Mouse (Mus musculus) lung, embryonic 15.5 days (tissue): ENCODE data around the gene Frmd4a. TPM values are rescaled to one million over a fixed set of nuclear protein-coding genes. Genes with fewer than 3 reads are reported as not detected.
A peak's percentile ranks its signal among the peaks of the same experiment; 100 is the strongest.
"Not testable (repeated sequence)": the region's sequence is repeated elsewhere in the genome, so short reads cannot be mapped to it uniquely, and the experiment has no call there.

Source experiments
- ATAC-seq: fragments of 200-750 bp; cut with Nextera tagmentation; 2 replicates; pipeline ENCODE4 v1.8.0; 2017; ENCODE audit warnings: moderate number of reproducible peaks, borderline replicate concordance; ENCODE audit not compliant: low FRiP score, low TSS enrichment; ENCODE audit errors: extremely low read depth
- H3K27ac ChIP-seq: fragments of 300-500 bp; sonication (generic); 2 replicates; pipeline ENCODE4 v1.5.1; 2015; ENCODE audit warnings: moderate library complexity, mild to moderate bottlenecking, inconsistent platforms
- H3K27me3 ChIP-seq: fragments of 300-500 bp; sonication (generic); 2 replicates; pipeline ENCODE4 v1.6.1; 2015; ENCODE audit warnings: inconsistent platforms
- H3K36me3 ChIP-seq: fragments of 300-500 bp; sonication (generic); 2 replicates; pipeline ENCODE4 v1.6.1; 2015; ENCODE audit warnings: inconsistent platforms
- H3K4me1 ChIP-seq: fragments of 300-500 bp; sonication (generic); 2 replicates; pipeline ENCODE4 v1.6.1; 2015; ENCODE audit warnings: inconsistent platforms
- H3K4me2 ChIP-seq: fragments of 300-500 bp; sonication (generic); 2 replicates; pipeline ENCODE4 v1.6.1; 2015; ENCODE audit warnings: inconsistent platforms, mild to moderate bottlenecking, moderate library complexity
- H3K4me3 ChIP-seq: fragments of 300-500 bp; sonication (generic); 2 replicates; pipeline ENCODE4 v1.5.1; 2015; ENCODE audit warnings: mild to moderate bottlenecking, inconsistent platforms
- H3K9ac ChIP-seq: fragments of 300-500 bp; sonication (generic); 2 replicates; pipeline ENCODE4 v1.6.1; 2015; ENCODE audit warnings: inconsistent platforms
- H3K9me3 ChIP-seq: fragments of 300-500 bp; sonication (generic); 2 replicates; pipeline ENCODE4 v1.6.1; 2016; ENCODE audit warnings: inconsistent platforms
- WGBS: fragments of 180-500 bp; shearing (Covaris S2); methylation state at CpG from one replicate; pipeline ENCODE4 v1.1.7; 2015; 5-methylcytosine and 5-hydroxymethylcytosine counted together
- polyA plus RNA-seq: library from polyadenylated mRNA; unstranded; fragments of >200 nt; fragmentation: Nextera tagmentation; extraction: Ambion mirVana; gene quantifications from 2 replicates; pipeline ENCODE4 v1.2.1, GENCODE M21; 2015

Frmd4a gene
- polyA plus RNA-seq, 1 experiment from 2014 or later = 33.5 TPM

- Histone ChIP-seq H3K27me3 (no peaks in the 10 kb centered on the region), H3K9me3 (no peaks in the 10 kb centered on the region), H3K36me3 (no peaks in the 10 kb centered on the region), H3K4me3 (no peak overlapping the region), H3K9ac (no peak overlapping the region), H3K27ac (no peak overlapping the region), H3K4me1 (peaks cover 12% of the 10 kb centered on the region), H3K4me2 (no peak overlapping the region)
- no peak for ATAC-seq
- 43% methylated on average over 4 of the region's 4 CpGs for WGBS
Measured at GRCm38 (mm10) chr2:4227563-4227962, 210.0 kb downstream of the Frmd4a start.

GRCm38 (mm10) chr2:4228510-4228909 is 211.0 kb downstream of the Frmd4a start:
- 37% methylated on average over 3 of the region's 3 CpGs for WGBS
- no peak for ATAC-seq
- Histone ChIP-seq H3K9ac (no peak overlapping the region), H3K4me1 (peaks cover 18% of the 10 kb centered on the region), H3K9me3 (no peaks in the 10 kb centered on the region), H3K27ac (no peak overlapping the region), H3K27me3 (no peaks in the 10 kb centered on the region), H3K4me3 (no peak overlapping the region), H3K36me3 (no peaks in the 10 kb centered on the region), H3K4me2 (no peak overlapping the region)

GRCm38 (mm10) chr2:4232335-4232734 is 214.8 kb downstream of the Frmd4a start:
- H3K4me2 ChIP-seq = no peak overlapping the region
- no peaks in the 10 kb centered on the region for H3K27me3 ChIP-seq
- no peaks in the 10 kb centered on the region for H3K36me3 ChIP-seq
- 27% methylated on average over 3 of the region's 3 CpGs for WGBS
- ATAC-seq = no peak
- no peak overlapping the region for H3K27ac ChIP-seq
- no peaks in the 10 kb centered on the region for H3K9me3 ChIP-seq
- no peak overlapping the region for H3K9ac ChIP-seq
- no peak overlapping the region for H3K4me3 ChIP-seq
- H3K4me1 ChIP-seq = peaks cover 15% of the 10 kb centered on the region

GRCm38 (mm10) chr2:4232761-4233322 is 215.3 kb downstream of the Frmd4a start:
- H3K4me3 ChIP-seq = no peak overlapping the region
- H3K9ac ChIP-seq = no peak overlapping the region
- WGBS = 24% methylated on average over 10 of the region's 10 CpGs
- H3K27me3 ChIP-seq = no peaks in the 10 kb centered on the region
- no peaks in the 10 kb centered on the region for H3K9me3 ChIP-seq
- no peaks in the 10 kb centered on the region for H3K36me3 ChIP-seq
- peaks cover 10% of the 10 kb centered on the region for H3K4me1 ChIP-seq
- H3K27ac ChIP-seq = no peak overlapping the region
- H3K4me2 ChIP-seq = peak overlapping the region; percentile 29
- ATAC-seq = peak; percentile 39; the same call in 1 of the 2 replicates

- Histone ChIP-seq H3K4me3 (no peak overlapping the region), H3K9me3 (no peaks in the 10 kb centered on the region)
- 82% methylated on average over 5 of the region's 5 CpGs for WGBS
Measured at GRCm38 (mm10) chr2:4237686-4238085, 220.2 kb downstream of the Frmd4a start.

GRCm38 (mm10) chr2:4249723-4250122 is 232.2 kb downstream of the Frmd4a start:
- no peak overlapping the region for H3K27ac ChIP-seq
- H3K9ac ChIP-seq = no peak overlapping the region
- H3K27me3 ChIP-seq = no peaks in the 10 kb centered on the region
- H3K9me3 ChIP-seq = no peaks in the 10 kb centered on the region
- no peak for ATAC-seq
- H3K4me2 ChIP-seq = no peak overlapping the region
- no peak overlapping the region for H3K4me3 ChIP-seq
- H3K4me1 ChIP-seq = peaks cover 14% of the 10 kb centered on the region
- WGBS = 42% methylated on average over 6 of the region's 6 CpGs
- no peaks in the 10 kb centered on the region for H3K36me3 ChIP-seq

More at GRCm38 (mm10) chr2:4237686-4238085, 220.2 kb downstream of the Frmd4a start:
- Histone ChIP-seq H3K9ac (no peak overlapping the region), H3K27me3 (no peaks in the 10 kb centered on the region), H3K27ac (no peak overlapping the region), H3K4me1 (peaks cover 5% of the 10 kb centered on the region), H3K4me2 (no peak overlapping the region), H3K36me3 (no peaks in the 10 kb centered on the region)
- ATAC-seq = no peak

GRCm38 (mm10) chr2:4252541-4253291 is 235.2 kb downstream of the Frmd4a start:
- H3K4me2 ChIP-seq = peak overlapping the region; percentile 12; the same call in 1 of the 2 replicates
- WGBS = 32% methylated on average over 9 of the region's 9 CpGs
- peak; percentile 50; the same call in 1 of the 2 replicates for ATAC-seq

GRCm38 (mm10) chr2:4253348-4253747 is 235.8 kb downstream of the Frmd4a start:
- WGBS = 14% methylated on average over 4 of the region's 4 CpGs
- no peak overlapping the region for H3K9ac ChIP-seq
- no peaks in the 10 kb centered on the region for H3K9me3 ChIP-seq
- no peaks in the 10 kb centered on the region for H3K36me3 ChIP-seq
- peaks cover 14% of the 10 kb centered on the region for H3K4me1 ChIP-seq
- peak overlapping the region; percentile 66 for H3K27ac ChIP-seq
- H3K4me2 ChIP-seq = no peak overlapping the region; the same call in 1 of the 2 replicates
- peak; percentile 72 for ATAC-seq
- H3K4me3 ChIP-seq = no peak overlapping the region
- H3K27me3 ChIP-seq = no peaks in the 10 kb centered on the region

More at GRCm38 (mm10) chr2:4252541-4253291, 235.2 kb downstream of the Frmd4a start:
- Histone ChIP-seq H3K9ac (no peak overlapping the region), H3K27ac (peak overlapping the region; percentile 66), H3K27me3 (no peaks in the 10 kb centered on the region), H3K4me1 (peaks cover 14% of the 10 kb centered on the region), H3K36me3 (no peaks in the 10 kb centered on the region), H3K9me3 (no peaks in the 10 kb centered on the region), H3K4me3 (no peak overlapping the region)

- H3K27ac ChIP-seq = no peak overlapping the region
Measured at GRCm38 (mm10) chr2:4254083-4254482, 236.6 kb downstream of the Frmd4a start.

GRCm38 (mm10) chr2:4256242-4256641 is 238.7 kb downstream of the Frmd4a start:
- Histone ChIP-seq H3K27ac (no peak overlapping the region), H3K36me3 (no peaks in the 10 kb centered on the region), H3K9me3 (no peaks in the 10 kb centered on the region), H3K4me1 (peaks cover 14% of the 10 kb centered on the region), H3K9ac (no peak overlapping the region), H3K27me3 (no peaks in the 10 kb centered on the region), H3K4me3 (no peak overlapping the region), H3K4me2 (no peak overlapping the region)
- ATAC-seq = no peak
- 87% methylated on average over 2 of the region's 2 CpGs for WGBS

More at GRCm38 (mm10) chr2:4254083-4254482, 236.6 kb downstream of the Frmd4a start:
- Histone ChIP-seq H3K36me3 (no peaks in the 10 kb centered on the region), H3K27me3 (no peaks in the 10 kb centered on the region), H3K4me3 (no peak overlapping the region), H3K4me2 (no peak overlapping the region), H3K9ac (no peak overlapping the region), H3K9me3 (no peaks in the 10 kb centered on the region), H3K4me1 (peaks cover 14% of the 10 kb centered on the region)
- no peak for ATAC-seq
- WGBS = 68% methylated on average over 5 of the region's 5 CpGs

GRCm38 (mm10) chr2:4257604-4258003 is 240.1 kb downstream of the Frmd4a start:
- no peak overlapping the region for H3K4me3 ChIP-seq
- no peaks in the 10 kb centered on the region for H3K9me3 ChIP-seq
- no peaks in the 10 kb centered on the region for H3K27me3 ChIP-seq
- H3K27ac ChIP-seq = no peak overlapping the region
- no peaks in the 10 kb centered on the region for H3K36me3 ChIP-seq
- 93% methylated on average over 1 of the region's 1 CpGs for WGBS
- peaks cover 7% of the 10 kb centered on the region for H3K4me1 ChIP-seq
- no peak overlapping the region for H3K4me2 ChIP-seq
- ATAC-seq = no peak
- H3K9ac ChIP-seq = no peak overlapping the region

- not testable (repeated sequence) for H3K4me1 ChIP-seq, H3K9me3 ChIP-seq, H3K27me3 ChIP-seq, H3K9ac ChIP-seq, H3K4me3 ChIP-seq, H3K36me3 ChIP-seq, H3K27ac ChIP-seq, H3K4me2 ChIP-seq, ATAC-seq
- 86% methylated on average over 12 of the region's 12 CpGs for WGBS
Measured at GRCm38 (mm10) chr2:4258803-4259202, 241.3 kb downstream of the Frmd4a start.
